Mouse (Mus musculus): ENCODE results near the gene Olfr1446. TPM values are rescaled to one million over a fixed set of nuclear protein-coding genes. Genes with fewer than 3 reads are reported as not detected.

Olfr1446 gene
- not detected in 3 replicates for total RNA-seq (2017)

DNA sequence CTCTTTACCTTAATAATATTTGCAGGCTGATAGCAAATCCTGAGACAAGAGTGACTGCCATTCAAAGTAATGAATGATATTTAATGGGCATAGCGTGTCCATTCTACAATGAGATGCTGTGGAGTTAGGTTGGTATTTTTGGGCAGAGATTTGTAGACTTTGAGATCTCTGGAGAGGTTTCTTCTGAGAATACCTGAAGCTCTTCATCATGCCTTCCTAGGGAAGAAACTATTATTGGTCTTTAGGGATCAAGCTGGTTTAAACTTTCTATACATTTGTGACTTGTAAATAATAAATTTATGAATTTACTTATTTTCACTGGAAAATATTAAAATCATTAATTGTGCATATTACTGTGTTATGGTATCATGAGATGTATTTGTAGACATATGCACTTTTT lies at the start of gene Olfr1446:
Olfr1446 (minus strand) TSS at position 101 of the 400 bp plus-strand sequence.
- no peak for ATAC-seq (replicated peaks; ENCODE audit: insufficient number of reproducible peaks, low FRiP score, low TSS enrichment, poor library complexity, severe bottlenecking)

DNA sequence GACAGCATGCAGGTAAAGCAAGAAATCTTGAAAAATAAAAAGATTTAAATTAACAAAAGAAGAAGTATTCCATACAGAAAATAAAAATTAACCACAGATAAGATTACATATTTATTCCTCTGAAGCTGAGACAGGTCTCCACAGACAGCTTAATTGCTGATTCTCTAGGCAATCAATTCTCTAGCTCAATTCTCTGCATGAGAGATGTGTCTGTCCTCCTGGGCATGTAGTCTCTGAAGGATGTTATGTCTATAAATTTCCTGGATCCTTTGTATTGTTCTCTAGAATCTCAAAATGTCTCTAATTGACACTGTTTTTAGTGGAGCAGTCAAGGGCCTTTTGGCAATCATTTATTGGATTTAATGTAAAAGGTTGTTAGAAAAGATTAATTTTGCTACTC lies 37.2 kb upstream of the Olfr1446 start, which contains the start of gene Olfr1449:
Olfr1449 (plus strand) TSS at position 301 of the 400 bp plus-strand sequence.
- ATAC-seq (replicated peaks; ENCODE audit: insufficient number of reproducible peaks, low FRiP score, low TSS enrichment, poor library complexity, severe bottlenecking) = no peak

- no peak for ATAC-seq (replicated peaks; ENCODE audit: insufficient number of reproducible peaks, low FRiP score, low TSS enrichment, poor library complexity, severe bottlenecking)
These were observed 31.0 kb upstream of the Olfr1446 start, which contains the start of gene Olfr1448 for GRCm38 (mm10) chr19:12924319-12924718. Gene Olfr1448, minus strand, starts transcription at chr19:12924419.

DNA sequence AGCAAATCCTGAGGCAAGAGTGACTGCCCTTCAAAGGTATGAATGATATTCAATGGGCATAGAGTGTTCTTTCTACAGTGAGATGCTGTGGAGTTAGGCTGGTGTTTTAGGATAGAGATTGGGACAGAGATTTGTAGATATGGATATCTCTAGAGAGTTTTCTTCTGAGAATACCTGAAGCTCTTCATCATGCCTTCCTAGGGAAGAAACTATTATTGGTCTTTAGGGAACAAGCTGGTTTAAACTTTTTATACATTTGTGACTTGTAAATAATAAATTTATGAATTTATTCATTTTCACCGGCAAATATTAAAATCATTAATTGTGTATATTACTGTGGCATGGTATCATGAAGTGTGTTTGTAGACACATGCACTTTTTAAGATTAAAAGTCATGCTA lies 10.3 kb upstream of the Olfr1446 start, which contains the start of gene Olfr1447:
Olfr1447 (minus strand) TSS at position 101 of the 400 bp plus-strand sequence.
- no peak for ATAC-seq (replicated peaks; ENCODE audit: insufficient number of reproducible peaks, low FRiP score, low TSS enrichment, poor library complexity, severe bottlenecking)

DNA sequence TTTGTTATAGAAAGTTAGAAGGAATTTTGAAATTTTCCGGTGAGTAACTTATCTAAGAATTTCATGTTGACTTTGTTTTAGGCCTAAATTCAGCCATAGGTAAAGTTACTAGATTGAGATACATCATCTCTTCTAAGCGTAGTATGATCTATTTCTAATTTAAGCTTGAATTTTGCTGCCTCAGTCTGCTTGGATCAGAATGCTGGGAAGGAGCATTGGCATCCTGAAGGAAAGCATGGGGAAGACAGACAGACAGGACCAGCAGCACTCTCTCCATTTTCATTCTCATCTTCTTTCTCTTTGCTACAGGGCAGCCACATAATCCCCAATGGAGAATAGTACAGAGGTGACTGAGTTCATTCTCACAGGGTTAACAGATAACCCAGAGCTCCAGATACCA lies 9.8 kb downstream of the Olfr1446 start, which contains the start of gene Olfr1445:
Olfr1445 (plus strand) TSS at position 301 of the 400 bp plus-strand sequence.
- ATAC-seq (replicated peaks; ENCODE audit: insufficient number of reproducible peaks, low FRiP score, low TSS enrichment, poor library complexity, severe bottlenecking) = no peak

DNA sequence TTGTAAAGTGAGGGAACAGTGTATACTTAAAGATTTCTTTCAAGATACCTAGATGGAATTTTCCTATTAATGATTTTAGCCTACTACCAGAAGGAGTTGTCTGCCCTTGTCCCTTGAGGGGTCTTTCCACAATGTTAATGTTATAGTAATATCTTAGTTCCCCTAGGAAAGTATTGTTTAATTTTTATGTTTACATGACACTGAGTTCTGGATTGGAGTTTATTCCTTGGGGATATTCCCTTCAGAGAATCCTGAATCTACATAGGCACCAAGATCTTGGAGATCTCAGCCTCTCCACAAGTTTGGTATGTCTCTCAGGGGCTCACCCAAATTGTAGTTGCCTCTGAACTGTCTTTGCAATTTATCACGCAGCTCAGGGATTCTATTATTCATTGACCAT lies 36.3 kb downstream of the Olfr1446 start, which contains the start of gene Olfr1444:
Olfr1444 (plus strand) TSS at position 301 of the 400 bp plus-strand sequence.
- ATAC-seq (replicated peaks; ENCODE audit: insufficient number of reproducible peaks, low FRiP score, low TSS enrichment, poor library complexity, severe bottlenecking) = no peak

DNA sequence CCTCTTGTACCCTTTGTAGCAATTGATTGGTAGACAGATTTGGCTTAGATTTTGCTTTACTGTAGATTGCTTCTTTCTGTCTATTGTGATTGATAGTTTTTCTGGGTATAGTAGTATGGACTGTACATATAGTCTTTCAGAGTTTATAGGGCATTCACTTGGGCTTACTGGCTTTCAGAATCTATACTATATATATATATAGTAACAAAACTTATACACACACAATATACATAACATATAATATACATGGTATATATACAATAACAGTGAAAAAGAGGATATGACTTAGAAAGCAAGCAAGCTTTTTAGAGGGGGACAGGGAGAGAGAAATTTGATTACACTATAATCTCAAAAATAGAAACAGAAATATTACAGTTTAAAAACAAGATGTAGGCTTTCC lies 46.9 kb downstream of the Olfr1446 start, which contains the start of gene Gm5244:
Gm5244 (plus strand) TSS at position 301 of the 400 bp plus-strand sequence.
- no peak for ATAC-seq (replicated peaks; ENCODE audit: insufficient number of reproducible peaks, low FRiP score, low TSS enrichment, poor library complexity, severe bottlenecking)

- ATAC-seq (replicated peaks; ENCODE audit: insufficient number of reproducible peaks, low FRiP score, low TSS enrichment, poor library complexity, severe bottlenecking) = no peak
These were observed 54.8 kb downstream of the Olfr1446 start for GRCm38 (mm10) chr19:12838507-12838906.

Other genes with a start within 250 kb of the Olfr1446 start
- gene Olfr1442, start 223.1 kb downstream of the Olfr1446 start, total RNA-seq (2017) = not detected in 3 replicates
- not detected in 3 replicates for gene Olfr1443, start 215.4 kb downstream of the Olfr1446 start, total RNA-seq (2017)
- gene Keg1, start 197.7 kb downstream of the Olfr1446 start, total RNA-seq (2017) = not detected in 3 replicates
- 2.2 to 4.7 TPM (median 3.5 TPM) in 3 replicates for gene Cntf, start 127.9 kb downstream of the Olfr1446 start, total RNA-seq (2017)
- 101 to 112 TPM (median 106 TPM) in 3 replicates for gene Zfp91, start 97.4 kb downstream of the Olfr1446 start, total RNA-seq (2017)
- 25.8 to 41.6 TPM (median 26.1 TPM) in 3 replicates for gene Lpxn, start 97.3 kb downstream of the Olfr1446 start, total RNA-seq (2017)
- 1.4 to 4.1 TPM in 2 of 3 replicates, not detected in the other for gene Gm5244, start 46.8 kb downstream of the Olfr1446 start, total RNA-seq (2017)
- gene Olfr1444, start 36.2 kb downstream of the Olfr1446 start, total RNA-seq (2017) = not detected in 3 replicates
- gene Olfr1445, start 9.7 kb downstream of the Olfr1446 start, total RNA-seq (2017) = 1.3 TPM in 1 of 3 replicates, not detected in the others
- gene Olfr1447, start 10.2 kb upstream of the Olfr1446 start, total RNA-seq (2017) = not detected in 3 replicates
- gene Olfr1448, start 30.9 kb upstream of the Olfr1446 start, total RNA-seq (2017) = not detected in 3 replicates
- gene Olfr1449, start 37.3 kb upstream of the Olfr1446 start, total RNA-seq (2017) = not detected in 3 replicates
- not detected in 3 replicates for gene Olfr1450, start 56.7 kb upstream of the Olfr1446 start, total RNA-seq (2017)
- gene Olfr1451, start 101.5 kb upstream of the Olfr1446 start, total RNA-seq (2017) = not detected in 3 replicates
- not detected in 3 replicates for gene Olfr1453, start 134.8 kb upstream of the Olfr1446 start, total RNA-seq (2017)
- not detected in 3 replicates for gene Olfr1454, start 167.1 kb upstream of the Olfr1446 start, total RNA-seq (2017)
- not detected in 3 replicates for gene Olfr1457, start 204.4 kb upstream of the Olfr1446 start, total RNA-seq (2017)
- not detected in 3 replicates for gene Olfr1458, start 213.3 kb upstream of the Olfr1446 start, total RNA-seq (2017)